Mouse (Mus musculus): ENCODE measurements around the gene Zmynd8.

DNA sequence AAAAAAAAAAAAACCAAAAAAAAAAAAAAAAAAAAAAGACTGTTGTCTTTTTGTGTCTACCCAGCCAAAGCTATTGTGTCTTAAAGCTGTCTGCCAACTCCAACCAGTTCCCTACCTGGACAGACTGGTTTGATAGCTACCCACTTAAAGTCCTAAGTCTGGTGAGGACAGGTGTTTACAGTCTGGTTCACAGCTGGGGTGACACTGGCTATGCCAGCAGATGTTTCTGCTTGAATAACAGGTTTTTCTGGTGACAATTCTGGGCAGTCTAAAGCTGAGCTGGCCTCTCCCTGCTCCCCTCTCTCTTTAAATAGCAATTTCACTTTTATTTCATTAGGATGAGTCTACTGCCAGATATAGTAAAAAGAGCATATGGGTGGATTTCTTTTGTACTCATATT, 10.9 kb upstream of the Zmynd8 start:
- TF ChIP-seq POLR2A (IDR thresholded peaks at IDR 0.05; ENCODE audit: control insufficient read depth, extremely low read depth, insufficient read depth, low read length, poor library complexity): no peak
- TF ChIP-seq CTCF (IDR thresholded peaks at IDR 0.05; ENCODE audit: borderline replicate concordance, control insufficient read depth, extremely low read depth, insufficient read depth, low read length, poor library complexity): no peak

Measured in thymus, adult 2 months (tissue).